Mouse (Mus musculus): ENCODE measurements around the gene Morn1.
"Not testable (repeated sequence)": the region's sequence is repeated elsewhere in the genome, so short reads cannot be mapped to it uniquely, and the experiment has no call there.

Morn1 gene

DNA sequence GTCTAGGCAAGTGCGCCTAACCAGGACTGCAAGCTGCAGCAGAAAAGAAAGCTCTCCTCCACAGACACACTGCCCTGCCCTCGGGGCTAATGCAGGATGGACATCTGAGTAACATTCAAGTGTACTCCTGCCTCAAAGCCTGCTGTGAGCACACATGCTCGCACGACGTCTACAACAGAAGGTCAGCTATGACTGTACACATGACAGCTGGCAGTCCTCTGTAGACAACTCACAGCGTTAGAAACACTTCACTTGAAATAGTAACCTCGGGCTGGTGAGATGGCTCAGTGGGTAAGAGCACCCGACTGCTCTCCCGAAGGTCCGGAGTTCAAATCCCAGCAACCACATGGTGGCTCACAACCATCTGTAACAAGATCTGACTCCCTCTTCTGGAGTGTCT is 7.6 kb upstream of the Morn1 start:
- not testable (repeated sequence) for DNase-seq (ENCODE audit: extremely low spot score)

DNA sequence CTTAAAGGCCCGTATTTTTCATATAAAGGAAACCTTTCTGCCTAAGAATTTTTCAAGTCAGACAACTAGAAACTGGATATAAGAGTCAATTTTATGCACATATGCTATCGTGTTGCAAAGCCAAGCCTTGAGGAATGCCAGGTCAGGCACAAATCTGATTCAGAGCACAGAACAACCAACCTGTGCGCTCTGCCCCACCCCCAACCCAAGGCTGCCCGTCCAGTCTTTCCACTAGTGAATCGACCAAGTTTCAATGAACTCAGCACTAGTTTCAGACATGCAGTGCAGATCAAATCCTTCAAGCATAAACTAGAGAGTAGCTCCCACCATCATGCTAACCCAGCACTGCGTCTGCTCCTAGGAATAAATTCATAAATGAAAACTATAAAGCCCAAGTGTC is 6.7 kb upstream of the Morn1 start:
- DNase-seq (ENCODE audit: extremely low spot score), result no peak

DNA sequence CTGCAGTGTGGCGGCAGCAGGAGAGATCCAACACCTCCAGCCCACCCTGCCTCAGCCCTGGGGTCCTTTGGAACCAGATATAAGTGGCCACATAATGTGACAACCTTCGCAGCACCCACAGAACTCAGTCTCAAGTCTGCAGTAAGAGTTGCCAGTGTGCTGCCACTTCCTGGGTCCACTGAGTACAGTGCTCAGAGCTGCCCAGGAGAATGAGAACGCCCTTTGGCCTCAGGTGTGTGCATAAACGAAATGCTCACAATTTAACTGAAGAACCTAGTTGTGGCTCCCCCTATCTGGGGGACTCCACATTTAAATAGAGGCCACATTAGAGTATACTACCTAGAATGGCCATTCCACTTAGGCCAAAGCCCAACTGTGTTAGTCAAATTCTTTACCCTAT is 2.8 kb upstream of the Morn1 start:
- DNase-seq (ENCODE audit: extremely low spot score), result no peak

GRCm38 (mm10) chr4:155084351-155084750 is 2.0 kb upstream of the Morn1 start:
- no peak for DNase-seq (ENCODE audit: extremely low spot score)

DNA sequence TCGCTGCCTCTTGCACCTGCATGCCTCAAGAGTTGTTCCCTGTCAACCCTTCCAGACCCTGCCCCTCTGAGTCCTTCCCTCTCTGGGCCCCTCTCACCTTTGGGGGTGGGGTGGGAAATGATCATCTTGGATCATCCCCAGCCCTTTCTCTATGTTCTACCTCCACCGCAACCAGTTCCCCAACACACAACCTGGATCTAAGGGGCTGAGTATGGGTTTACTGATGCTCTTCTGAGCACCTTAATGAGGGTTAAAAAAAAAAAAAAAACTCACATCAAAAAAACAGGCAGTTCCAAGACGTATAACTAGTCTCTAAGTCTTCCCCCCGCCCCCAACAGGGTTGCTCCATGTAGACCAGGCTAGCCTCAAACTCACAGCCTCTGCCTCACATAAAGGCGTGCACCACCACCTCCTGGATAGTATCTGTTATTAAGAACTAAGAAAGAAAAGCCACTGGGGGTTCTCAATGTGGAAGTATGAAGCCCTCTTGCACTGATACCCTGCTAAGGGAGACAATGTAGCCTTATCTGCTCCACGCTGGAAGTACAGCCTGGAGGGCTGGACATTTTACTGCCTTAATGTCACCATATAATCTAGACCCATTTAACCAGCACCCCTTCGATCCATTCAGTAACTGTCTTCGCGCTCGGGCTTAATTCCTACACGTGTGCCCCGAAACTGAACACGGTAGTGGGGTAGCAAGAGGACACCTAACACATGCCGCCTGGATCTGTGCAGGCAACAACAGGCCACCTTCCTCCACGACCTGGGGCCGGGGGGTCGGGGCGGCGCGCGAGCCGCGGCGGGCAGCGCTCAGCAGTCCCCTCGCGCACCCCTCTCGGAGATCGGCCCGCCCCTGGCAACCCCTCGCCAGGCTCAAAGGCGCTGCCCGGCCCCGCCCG is 920 bp upstream of the Morn1 start:
- DNase-seq (ENCODE audit: extremely low spot score), result no peak

DNA sequence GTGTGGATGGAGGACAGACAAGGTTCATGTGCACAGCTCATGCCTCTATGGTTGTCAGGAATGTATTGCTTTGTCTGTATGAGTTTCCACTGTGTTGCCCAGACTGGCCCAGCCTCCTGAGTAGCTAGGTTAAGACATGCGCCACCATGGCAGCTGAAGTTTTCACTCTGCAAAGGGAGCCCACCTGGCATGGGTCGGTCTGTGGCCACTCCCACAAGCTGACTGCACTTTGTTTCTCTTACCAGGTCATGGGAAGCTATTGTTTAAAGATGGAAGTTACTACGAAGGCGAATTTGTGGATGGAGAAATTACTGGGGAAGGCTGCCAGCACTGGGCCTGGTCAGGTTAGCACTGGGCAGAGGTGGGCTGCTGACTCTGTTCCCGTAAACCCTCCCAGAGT is 2.9 kb downstream of the Morn1 start:
- DNase-seq (ENCODE audit: extremely low spot score), result no peak

GRCm38 (mm10) chr4:155090147-155090546 is 3.8 kb downstream of the Morn1 start:
- DNase-seq (ENCODE audit: extremely low spot score), result no peak

GRCm38 (mm10) chr4:155090688-155091449 is 4.5 kb downstream of the Morn1 start:
- DNase-seq (ENCODE audit: extremely low spot score), result no peak

DNA sequence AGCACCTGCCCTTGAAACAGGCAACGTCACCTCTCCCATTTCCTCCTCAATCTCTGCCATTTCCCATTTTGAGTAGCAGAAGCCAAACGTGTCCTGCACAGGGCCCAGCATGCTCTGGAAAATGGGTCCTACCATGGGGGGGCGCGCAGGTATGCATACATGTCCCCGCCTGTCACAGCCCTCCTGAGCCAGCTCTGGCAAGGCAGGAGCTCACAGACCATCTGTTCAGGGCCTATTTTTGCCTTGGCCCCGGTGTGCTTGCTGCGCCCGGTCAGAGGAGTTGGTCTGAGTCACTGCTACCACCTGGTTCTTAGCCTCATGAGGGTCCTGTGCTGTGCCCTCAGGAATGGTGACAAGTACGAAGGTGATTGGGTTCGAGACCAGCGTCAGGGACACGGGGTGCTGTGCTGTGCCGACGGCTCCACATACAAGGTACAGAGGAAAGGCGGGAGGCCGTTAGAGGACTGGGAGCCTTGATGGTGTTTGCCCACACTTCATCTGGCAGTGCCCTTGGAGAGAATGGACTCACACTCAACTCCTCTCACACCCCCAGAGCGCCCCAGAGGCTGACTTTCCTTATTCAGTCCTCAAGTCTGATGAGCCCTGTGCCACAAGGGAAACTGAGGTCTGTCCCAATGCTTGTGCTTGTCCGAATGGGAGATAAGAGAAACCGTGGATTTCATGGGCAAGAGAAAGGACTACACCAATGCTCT is 6.5 kb downstream of the Morn1 start:
- DNase-seq (ENCODE audit: extremely low spot score), result no peak

- DNase-seq (ENCODE audit: extremely low spot score), result no peak
Observed at GRCm38 (mm10) chr4:155093431-155094149, 7.2 kb downstream of the Morn1 start.

GRCm38 (mm10) chr4:155094565-155094964 is 8.2 kb downstream of the Morn1 start:
- DNase-seq (ENCODE audit: extremely low spot score), result peak; percentile 72

- DNase-seq (ENCODE audit: extremely low spot score), result peak; percentile 86
Observed at GRCm38 (mm10) chr4:155095238-155095900, 9.0 kb downstream of the Morn1 start.

- no peak for DNase-seq (ENCODE audit: extremely low spot score)
Observed at GRCm38 (mm10) chr4:155095967-155096366, 9.6 kb downstream of the Morn1 start.

GRCm38 (mm10) chr4:155097452-155097851 is 11.1 kb downstream of the Morn1 start:
- DNase-seq (ENCODE audit: extremely low spot score), result no peak

GRCm38 (mm10) chr4:155098572-155098971 is 12.2 kb downstream of the Morn1 start:
- DNase-seq (ENCODE audit: extremely low spot score), result no peak

DNA sequence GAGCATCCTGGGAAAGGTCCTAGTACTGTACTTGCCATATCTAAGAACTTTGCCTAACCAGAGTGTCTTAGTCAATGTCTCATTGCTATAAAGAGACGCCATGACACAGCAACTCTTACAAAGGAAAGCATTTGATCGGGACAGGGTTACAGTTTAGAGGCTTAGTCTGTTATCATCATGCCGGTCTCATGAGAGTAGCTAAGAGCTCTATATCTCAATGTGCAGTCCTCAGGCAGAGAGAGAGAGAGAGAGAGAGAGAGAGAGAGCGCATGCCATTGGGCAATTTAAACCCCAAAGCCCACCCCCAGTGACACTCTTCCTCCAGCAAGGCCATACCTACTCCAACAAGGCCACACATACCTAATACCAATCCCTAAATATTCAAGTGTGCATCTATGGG is 21.5 kb downstream of the Morn1 start:
- DNase-seq (ENCODE audit: extremely low spot score), result no peak

DNA sequence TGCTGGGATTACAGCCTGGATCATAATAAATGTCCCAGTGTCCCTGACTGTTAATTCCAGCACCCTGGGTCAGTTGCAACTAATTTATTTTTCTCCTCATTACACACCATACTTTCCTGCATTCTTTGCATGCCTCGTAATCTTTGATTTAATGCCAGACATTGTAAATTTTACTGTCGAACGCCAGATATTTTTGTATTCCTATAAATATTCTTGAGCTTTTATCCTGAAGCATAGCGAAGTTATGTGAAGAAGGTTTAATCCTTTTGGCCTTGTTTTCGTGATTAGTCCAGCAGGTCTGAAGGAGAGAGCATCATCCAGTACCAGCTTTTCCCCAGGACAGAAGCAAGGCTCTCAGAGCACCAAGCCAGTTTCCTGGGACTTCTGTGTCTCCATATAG is 23.1 kb downstream of the Morn1 start:
- DNase-seq (ENCODE audit: extremely low spot score), result no peak

DNA sequence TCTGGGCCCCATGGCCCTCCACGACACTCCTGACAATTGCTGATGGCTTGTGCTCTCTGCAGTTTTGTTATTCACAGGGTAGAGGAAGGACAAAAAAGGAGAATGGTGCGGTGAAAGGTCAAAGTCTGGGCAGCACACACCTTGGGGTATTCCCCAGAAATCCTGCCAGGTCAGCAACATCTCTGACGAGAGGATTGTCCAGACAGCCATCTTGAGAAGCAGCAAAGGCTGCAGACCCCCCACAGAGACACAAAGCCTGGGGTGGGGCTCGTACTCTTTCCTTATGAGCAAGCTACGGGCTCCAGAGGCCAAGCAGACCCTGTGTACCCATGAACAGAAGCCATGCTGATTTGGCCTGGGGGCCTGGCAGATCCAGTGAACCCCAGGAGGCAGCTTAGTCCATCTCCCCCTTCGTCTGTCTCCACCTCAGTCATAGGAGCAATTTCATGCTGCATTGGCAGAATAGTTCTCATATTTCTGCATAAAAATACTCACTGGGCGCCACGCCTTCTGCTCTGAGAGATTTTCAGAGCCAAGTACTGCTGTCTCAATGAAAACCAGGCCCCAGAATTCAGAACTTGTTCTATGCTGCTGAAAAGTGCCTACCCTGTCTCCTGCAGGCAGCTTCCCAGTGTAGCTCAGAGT is 27.5 kb downstream of the Morn1 start:
- no peak for DNase-seq (ENCODE audit: extremely low spot score)

DNA sequence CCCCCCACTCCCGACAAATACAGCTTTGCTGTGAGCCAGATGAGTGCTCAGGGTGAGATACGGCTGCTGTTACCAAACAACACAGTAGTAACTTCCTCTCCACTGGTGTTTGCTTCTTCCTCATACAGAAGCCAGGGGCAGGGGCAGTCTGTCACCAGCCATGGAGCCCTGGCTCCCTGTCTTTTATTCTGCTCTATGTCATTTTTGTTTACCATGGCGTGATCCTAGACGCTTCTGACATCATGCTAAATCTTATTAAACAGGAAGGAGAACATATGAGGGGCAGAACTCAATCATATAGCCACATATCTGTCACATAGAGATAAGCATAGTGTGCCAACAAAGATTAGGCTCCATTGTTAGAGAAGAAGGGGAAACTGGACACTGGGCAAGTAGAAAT is 30.2 kb downstream of the Morn1 start:
- DNase-seq (ENCODE audit: extremely low spot score), result no peak

DNA sequence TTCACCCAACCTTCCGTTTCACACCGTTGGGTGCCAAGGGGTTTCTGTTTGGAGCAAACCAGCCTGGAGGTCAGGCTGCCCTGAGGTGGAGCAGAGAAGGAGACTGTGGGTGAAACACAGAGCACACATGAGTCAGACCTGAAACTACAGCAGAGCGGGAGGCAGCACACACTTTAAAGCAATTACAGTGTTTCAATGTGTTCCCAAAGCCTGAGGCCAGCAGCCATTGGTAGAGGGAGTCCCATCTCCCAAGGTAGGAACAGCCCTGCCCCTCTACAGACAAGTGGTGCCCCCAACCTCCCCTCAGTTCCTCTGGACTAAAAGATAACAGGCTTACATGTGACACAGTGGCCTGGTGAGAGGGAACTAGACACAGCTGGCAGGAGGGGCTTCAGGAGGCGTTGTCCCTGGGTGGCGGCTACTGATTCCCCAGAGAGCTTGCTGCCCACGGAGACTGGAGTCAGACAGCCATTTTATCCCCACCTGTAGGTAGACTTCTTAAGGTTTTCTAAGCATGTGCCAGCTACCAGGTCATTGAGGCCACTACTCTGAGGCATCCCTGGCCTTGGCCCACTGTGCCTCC is 31.1 kb downstream of the Morn1 start:
- DNase-seq (ENCODE audit: extremely low spot score), result no peak

Data from embryo, embryonic 9.5 days (tissue).